Mouse (Mus musculus): ENCODE data around the gene Gpalpp1. TPM values are rescaled to one million over a fixed set of nuclear protein-coding genes. Genes with fewer than 3 reads are reported as not detected.

Gene Gpalpp1
- polyA plus RNA-seq, 1 experiment from 2014 or later = 10.0 TPM

DNA sequence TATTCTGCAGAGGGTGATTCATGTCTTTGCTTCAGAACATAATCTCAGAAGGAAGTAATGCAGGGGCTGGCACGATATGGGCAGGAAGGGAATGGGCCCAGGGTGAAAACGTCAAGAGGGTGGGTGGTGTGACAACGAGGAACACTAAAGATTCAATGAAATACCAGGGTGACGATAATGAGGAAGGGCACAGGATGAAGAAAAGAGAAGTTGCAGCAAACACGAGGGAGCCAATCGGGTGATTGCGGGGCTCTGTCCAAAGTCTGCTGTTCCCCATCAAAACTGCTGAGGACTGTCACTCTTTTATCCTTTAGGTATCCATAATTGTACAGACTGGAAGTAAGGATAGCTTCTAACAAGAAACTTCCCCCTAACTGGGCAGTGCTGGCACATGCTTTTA lies 13.3 kb downstream of the Gpalpp1 start:
- no peaks in the 10 kb centered on the region for H3K27me3 ChIP-seq (replicated peaks)
- H3K4me2 ChIP-seq = no peak overlapping the region
- H3K9ac ChIP-seq = no peak overlapping the region
- H3K27ac ChIP-seq = no peak overlapping the region
- H3K4me1 ChIP-seq = no peaks in the 10 kb centered on the region
- H3K4me3 ChIP-seq (replicated peaks) = no peak overlapping the region
- WGBS = 88% methylated on average over 7 of the region's 7 CpGs
- H3K9me3 ChIP-seq = no peaks in the 10 kb centered on the region
- H3K36me3 ChIP-seq = peaks cover 41% of the 10 kb centered on the region
- no peak for ATAC-seq (ENCODE audit: insufficient read depth, low FRiP score, low read depth)

DNA sequence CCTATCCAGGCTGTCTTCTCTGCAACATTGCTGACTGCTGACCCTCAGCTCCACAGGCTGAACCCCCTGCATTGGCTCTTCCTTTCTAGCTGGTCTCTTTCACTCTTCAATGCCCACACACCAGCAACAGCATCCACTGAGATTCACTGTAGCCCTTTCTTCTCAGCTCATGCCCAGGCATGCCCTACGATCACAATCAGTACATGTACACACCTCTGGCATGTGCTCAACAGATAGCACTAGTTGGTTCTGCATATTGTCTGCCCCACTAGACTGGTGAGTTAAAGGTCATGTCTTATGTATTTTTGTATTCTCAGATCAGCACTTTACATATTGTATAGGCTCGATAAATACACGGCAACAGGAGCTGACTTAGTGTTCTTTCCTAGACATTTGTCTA lies 26.4 kb downstream of the Gpalpp1 start:
- no peaks in the 10 kb centered on the region for H3K4me1 ChIP-seq
- H3K4me3 ChIP-seq (replicated peaks) = no peak overlapping the region
- H3K9ac ChIP-seq = no peak overlapping the region
- H3K4me2 ChIP-seq = no peak overlapping the region
- no peak overlapping the region for H3K27ac ChIP-seq
- H3K27me3 ChIP-seq (replicated peaks) = no peaks in the 10 kb centered on the region
- no peak for ATAC-seq (ENCODE audit: insufficient read depth, low FRiP score, low read depth)
- no peaks in the 10 kb centered on the region for H3K9me3 ChIP-seq
- WGBS = 76% methylated on average over 3 of the region's 3 CpGs
- H3K36me3 ChIP-seq = no peaks in the 10 kb centered on the region; the same call in 1 of the 2 replicates

DNA sequence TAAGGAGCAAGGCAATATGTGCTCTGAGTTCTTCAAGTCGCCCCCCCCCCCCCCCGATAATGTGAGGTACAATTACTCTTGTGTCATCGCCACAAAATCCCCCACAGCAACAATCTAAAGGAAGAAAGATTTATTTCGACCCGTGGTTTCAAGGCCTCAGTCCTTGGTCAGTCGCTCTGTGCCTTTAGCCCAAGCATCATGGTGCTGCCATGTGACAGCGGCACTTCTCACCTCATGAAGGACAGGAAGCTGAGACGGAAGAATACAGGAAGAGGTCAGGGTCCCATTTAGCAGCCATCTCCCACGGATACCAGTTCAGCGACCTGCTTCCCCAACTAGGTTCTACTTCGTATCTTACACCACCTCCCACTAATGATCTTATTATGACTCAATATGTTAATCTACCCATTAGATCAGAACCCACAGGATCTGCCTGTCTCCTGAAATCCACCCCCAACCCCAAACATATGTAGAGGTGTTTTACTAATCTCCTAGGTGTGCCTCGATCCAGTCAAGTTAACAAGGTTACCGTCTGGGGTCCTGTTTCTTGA lies 28.4 kb downstream of the Gpalpp1 start:
- no peaks in the 10 kb centered on the region for H3K27me3 ChIP-seq (replicated peaks)
- H3K36me3 ChIP-seq = no peaks in the 10 kb centered on the region
- H3K4me1 ChIP-seq = no peaks in the 10 kb centered on the region
- no peak overlapping the region for H3K4me3 ChIP-seq (replicated peaks)
- H3K4me2 ChIP-seq = no peak overlapping the region
- H3K9ac ChIP-seq = no peak overlapping the region
- no peak overlapping the region for H3K27ac ChIP-seq
- H3K9me3 ChIP-seq = no peaks in the 10 kb centered on the region
- no peak for ATAC-seq (ENCODE audit: insufficient read depth, low FRiP score, low read depth)
- 83% methylated on average over 13 of the region's 13 CpGs for WGBS

DNA sequence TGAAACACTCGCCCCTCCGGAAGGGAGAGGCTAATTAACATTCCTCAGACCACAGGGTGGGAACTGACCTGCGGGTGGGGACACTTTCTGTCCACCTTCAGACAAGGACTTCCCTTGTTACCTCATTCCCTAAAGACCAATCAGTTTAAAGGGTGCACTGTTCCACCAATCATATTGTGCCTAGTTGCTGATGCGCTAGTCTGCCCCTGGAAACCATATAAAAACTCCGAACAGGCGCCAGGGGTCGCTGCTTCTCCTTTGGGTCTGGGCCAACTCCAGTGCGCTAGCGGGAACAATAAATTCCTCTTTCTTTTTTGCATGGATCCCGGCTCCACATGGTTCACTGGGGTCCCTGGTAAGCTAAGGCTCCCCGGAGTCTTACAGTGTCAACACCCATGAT lies 29.1 kb downstream of the Gpalpp1 start:
- Histone ChIP-seq H3K4me3 (replicated peaks) (no peak overlapping the region), H3K27ac (no peak overlapping the region), H3K36me3 (no peaks in the 10 kb centered on the region), H3K4me2 (no peak overlapping the region), H3K9me3 (no peaks in the 10 kb centered on the region), H3K4me1 (no peaks in the 10 kb centered on the region), H3K9ac (no peak overlapping the region), H3K27me3 (replicated peaks) (no peaks in the 10 kb centered on the region)
- ATAC-seq (ENCODE audit: insufficient read depth, low FRiP score, low read depth) = no peak
- 57% methylated on average over 11 of the region's 11 CpGs for WGBS

DNA sequence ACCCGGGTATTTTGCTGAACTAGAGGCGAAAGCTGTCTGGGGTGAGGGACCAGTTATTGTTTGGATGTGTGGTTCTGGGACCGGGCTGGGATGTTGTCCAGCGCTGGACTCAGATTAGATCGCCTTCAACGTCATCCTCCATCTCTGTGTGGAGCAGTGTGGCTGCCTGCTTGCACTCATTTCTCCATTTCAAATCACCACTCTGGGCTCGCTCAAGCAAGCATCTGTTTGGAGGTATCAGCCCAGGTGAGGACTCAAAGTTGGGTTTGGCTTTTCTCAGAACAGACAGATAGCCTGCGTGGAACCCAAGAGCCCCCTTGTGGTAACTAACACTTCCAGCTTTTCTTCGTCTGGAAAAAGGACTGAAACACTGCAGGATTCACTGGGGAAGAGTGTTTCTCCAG lies 33.5 kb downstream of the Gpalpp1 start:
- Histone ChIP-seq H3K4me1 (no peaks in the 10 kb centered on the region), H3K9me3 (no peaks in the 10 kb centered on the region), H3K4me3 (replicated peaks) (no peak overlapping the region), H3K36me3 (no peaks in the 10 kb centered on the region), H3K9ac (no peak overlapping the region), H3K27me3 (replicated peaks) (no peaks in the 10 kb centered on the region), H3K4me2 (no peak overlapping the region), H3K27ac (no peak overlapping the region)
- WGBS = 45% methylated on average over 9 of the region's 9 CpGs
- ATAC-seq (ENCODE audit: insufficient read depth, low FRiP score, low read depth) = no peak

DNA sequence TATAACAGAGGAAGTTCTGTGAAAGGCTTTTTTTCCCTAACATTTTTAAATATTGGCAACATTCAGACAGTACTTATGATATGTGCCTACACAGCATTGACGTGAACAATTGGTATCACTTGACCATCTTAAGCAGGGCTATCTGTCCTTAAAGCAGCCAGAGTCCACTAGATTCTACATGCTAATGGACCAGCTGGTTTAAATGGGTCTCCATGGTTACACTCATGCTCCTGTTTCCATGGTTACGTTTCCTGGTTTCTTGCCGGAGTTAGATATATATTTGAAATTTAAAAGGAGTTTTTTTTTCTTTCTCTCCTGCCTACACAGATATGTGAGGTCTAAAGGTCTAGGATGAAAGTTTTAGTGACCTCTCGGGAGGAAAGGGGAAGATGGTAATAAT lies 34.0 kb downstream of the Gpalpp1 start:
- Histone ChIP-seq H3K27me3 (replicated peaks) (no peaks in the 10 kb centered on the region), H3K4me1 (no peaks in the 10 kb centered on the region), H3K36me3 (no peaks in the 10 kb centered on the region), H3K9ac (no peak overlapping the region), H3K4me3 (replicated peaks) (no peak overlapping the region), H3K4me2 (no peak overlapping the region), H3K9me3 (no peaks in the 10 kb centered on the region), H3K27ac (no peak overlapping the region)
- no peak for ATAC-seq (ENCODE audit: insufficient read depth, low FRiP score, low read depth)
- 63% methylated on average over 4 of the region's 4 CpGs for WGBS

DNA sequence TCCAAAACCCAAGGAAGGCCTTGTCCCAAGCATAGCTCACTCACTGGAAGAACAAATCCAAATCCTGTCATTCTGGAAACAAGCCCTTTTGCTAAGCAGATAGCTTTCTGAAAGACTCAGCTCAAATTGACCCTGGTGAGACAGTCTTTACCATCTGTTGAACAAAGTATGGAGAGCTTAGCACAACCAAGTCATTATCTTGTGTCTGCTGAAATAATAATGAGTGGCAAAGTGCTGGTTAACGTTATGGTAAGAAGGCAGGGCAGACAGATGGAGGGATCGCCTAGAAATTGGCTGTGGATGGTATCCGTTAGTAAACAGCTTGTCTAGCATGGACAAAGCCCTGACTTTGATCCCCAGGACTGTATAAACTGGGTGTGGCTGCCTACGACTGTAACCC lies 34.8 kb downstream of the Gpalpp1 start:
- Histone ChIP-seq H3K27ac (no peak overlapping the region), H3K9ac (no peak overlapping the region), H3K4me2 (no peak overlapping the region), H3K4me3 (replicated peaks) (no peak overlapping the region), H3K4me1 (no peaks in the 10 kb centered on the region), H3K9me3 (no peaks in the 10 kb centered on the region), H3K36me3 (no peaks in the 10 kb centered on the region), H3K27me3 (replicated peaks) (no peaks in the 10 kb centered on the region)
- 54% methylated on average over 4 of the region's 4 CpGs for WGBS
- no peak for ATAC-seq (ENCODE audit: insufficient read depth, low FRiP score, low read depth)

DNA sequence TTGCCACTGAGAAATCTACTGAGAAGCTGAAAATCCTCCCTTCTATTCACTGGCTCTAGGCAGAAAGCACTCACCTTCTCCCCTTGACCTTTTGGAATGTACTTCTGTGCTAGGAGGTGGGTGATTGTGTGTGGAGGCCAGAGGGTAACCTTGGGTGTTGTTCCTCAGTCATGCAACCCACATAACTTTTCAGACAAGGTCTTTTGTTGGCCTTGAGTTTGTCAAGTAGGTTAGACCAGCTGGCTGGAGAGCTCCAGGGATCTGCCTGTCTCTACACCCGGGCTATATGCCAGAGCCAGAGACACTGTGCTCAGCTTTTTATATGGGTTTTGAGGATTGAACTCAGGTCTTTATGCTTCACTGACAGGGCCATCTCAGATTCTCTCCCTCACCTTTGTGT lies 36.4 kb downstream of the Gpalpp1 start:
- 84% methylated on average over 1 of the region's 1 CpGs for WGBS
- no peak for ATAC-seq (ENCODE audit: insufficient read depth, low FRiP score, low read depth)
- no peak overlapping the region for H3K9ac ChIP-seq
- no peak overlapping the region for H3K4me3 ChIP-seq (replicated peaks)
- no peak overlapping the region for H3K4me2 ChIP-seq
- H3K27me3 ChIP-seq (replicated peaks) = no peaks in the 10 kb centered on the region
- no peak overlapping the region for H3K27ac ChIP-seq
- no peaks in the 10 kb centered on the region for H3K36me3 ChIP-seq
- no peaks in the 10 kb centered on the region for H3K9me3 ChIP-seq
- no peaks in the 10 kb centered on the region for H3K4me1 ChIP-seq

DNA sequence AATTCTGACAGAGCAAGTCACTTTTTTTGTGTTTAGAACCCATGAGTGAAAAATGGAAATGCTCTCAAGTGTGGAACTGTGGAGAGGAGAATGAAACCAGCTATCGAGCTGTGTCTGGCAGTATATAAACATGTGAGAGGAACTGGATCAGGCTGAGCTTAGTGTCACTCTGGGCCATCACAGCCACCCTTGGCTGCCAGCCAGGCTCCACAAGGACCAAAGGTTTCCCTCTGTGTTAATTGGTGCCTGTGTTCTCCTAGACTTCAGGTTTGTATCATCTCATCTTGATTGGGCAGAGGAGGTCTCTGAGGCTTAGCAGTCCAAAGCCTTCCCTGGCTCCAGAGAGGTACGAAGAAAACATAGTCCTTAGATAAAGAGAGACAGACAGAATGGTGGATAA lies 37.9 kb downstream of the Gpalpp1 start:
- H3K36me3 ChIP-seq = no peaks in the 10 kb centered on the region

DNA sequence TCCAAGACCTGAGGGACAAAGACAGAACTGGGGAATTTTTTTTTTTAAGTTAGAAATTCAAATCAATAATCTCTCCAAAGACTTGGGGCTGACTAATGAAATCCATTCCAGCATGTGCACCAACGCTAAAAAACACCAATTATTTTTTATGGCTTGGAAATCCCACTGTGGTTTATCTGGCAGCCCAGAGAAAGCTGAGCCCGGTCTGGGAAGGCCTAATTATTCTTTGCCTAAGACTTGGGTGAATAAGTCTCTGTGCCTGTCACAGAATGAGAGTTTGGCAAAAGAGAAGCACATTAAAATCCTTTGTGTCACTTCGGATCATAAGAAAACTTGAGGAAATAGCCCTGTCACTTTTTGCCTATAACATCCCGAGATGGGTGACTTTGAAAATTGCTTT lies 41.3 kb downstream of the Gpalpp1 start:
- H3K9ac ChIP-seq = no peak overlapping the region
- no peak overlapping the region for H3K4me3 ChIP-seq (replicated peaks)
- H3K27ac ChIP-seq = no peak overlapping the region
- H3K4me2 ChIP-seq = no peak overlapping the region
- no peaks in the 10 kb centered on the region for H3K4me1 ChIP-seq
- no peaks in the 10 kb centered on the region for H3K36me3 ChIP-seq
- ATAC-seq (ENCODE audit: insufficient read depth, low FRiP score, low read depth) = no peak
- H3K9me3 ChIP-seq = no peaks in the 10 kb centered on the region
- H3K27me3 ChIP-seq (replicated peaks) = no peaks in the 10 kb centered on the region
- 79% methylated on average over 4 of the region's 4 CpGs for WGBS

More for the DNA sequence above, 37.9 kb downstream of the Gpalpp1 start:
- no peak for ATAC-seq (ENCODE audit: insufficient read depth, low FRiP score, low read depth)
- Histone ChIP-seq H3K27me3 (replicated peaks) (no peaks in the 10 kb centered on the region), H3K4me2 (no peak overlapping the region), H3K27ac (no peak overlapping the region), H3K9me3 (no peaks in the 10 kb centered on the region), H3K9ac (no peak overlapping the region), H3K4me3 (replicated peaks) (no peak overlapping the region), H3K4me1 (no peaks in the 10 kb centered on the region)
- 56% methylated on average over 2 of the region's 2 CpGs for WGBS

DNA sequence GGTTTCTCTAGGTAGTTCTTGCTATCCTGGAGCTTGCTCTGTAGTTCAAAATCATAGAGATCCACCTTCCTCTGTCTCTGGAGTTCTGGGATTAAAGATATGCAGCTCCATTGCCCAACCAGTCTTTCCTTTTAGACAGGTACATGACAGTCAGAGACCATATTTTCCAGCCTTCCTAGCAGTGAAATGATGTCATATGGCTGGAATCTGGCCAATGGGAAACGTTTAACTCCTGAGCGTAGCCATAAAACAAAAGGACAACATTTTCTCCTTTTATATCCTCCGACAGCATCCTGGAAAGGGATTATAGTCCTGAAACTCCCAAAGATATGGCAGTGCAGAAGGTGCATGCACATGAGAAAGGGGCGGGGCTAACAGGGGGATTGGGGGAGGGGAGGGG lies 42.3 kb downstream of the Gpalpp1 start:
- Histone ChIP-seq H3K4me1 (no peaks in the 10 kb centered on the region), H3K4me3 (replicated peaks) (no peak overlapping the region), H3K27ac (no peak overlapping the region), H3K9ac (no peak overlapping the region), H3K36me3 (no peaks in the 10 kb centered on the region), H3K9me3 (no peaks in the 10 kb centered on the region), H3K27me3 (replicated peaks) (no peaks in the 10 kb centered on the region), H3K4me2 (no peak overlapping the region)
- no peak for ATAC-seq (ENCODE audit: insufficient read depth, low FRiP score, low read depth)
- 55% methylated on average over 4 of the region's 4 CpGs for WGBS

DNA sequence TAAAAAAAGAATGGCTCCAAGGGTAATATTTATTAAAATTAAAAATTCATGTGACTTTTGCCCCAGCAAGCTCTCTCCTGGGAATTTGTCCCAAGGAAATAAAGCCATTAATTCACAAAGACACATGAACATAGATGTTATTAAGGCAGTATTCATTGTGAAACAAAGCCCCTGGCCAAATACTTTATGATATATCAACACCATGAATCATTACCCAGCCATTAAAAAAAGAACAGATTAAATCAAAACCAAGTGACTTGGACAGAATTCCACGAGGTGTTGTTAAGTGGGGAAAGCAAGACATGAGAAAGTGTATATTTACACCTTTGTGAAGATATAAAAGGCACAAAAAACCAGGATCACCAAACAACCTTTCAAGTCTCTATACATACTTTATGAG lies 43.3 kb downstream of the Gpalpp1 start:
- no peak overlapping the region for H3K27ac ChIP-seq
- no peaks in the 10 kb centered on the region for H3K4me1 ChIP-seq
- H3K36me3 ChIP-seq = no peaks in the 10 kb centered on the region
- H3K9ac ChIP-seq = no peak overlapping the region
- no peaks in the 10 kb centered on the region for H3K9me3 ChIP-seq
- WGBS = 78% methylated on average over 1 of the region's 1 CpGs
- no peak overlapping the region for H3K4me2 ChIP-seq
- no peak overlapping the region for H3K4me3 ChIP-seq (replicated peaks)
- H3K27me3 ChIP-seq (replicated peaks) = no peaks in the 10 kb centered on the region
- ATAC-seq (ENCODE audit: insufficient read depth, low FRiP score, low read depth) = no peak

DNA sequence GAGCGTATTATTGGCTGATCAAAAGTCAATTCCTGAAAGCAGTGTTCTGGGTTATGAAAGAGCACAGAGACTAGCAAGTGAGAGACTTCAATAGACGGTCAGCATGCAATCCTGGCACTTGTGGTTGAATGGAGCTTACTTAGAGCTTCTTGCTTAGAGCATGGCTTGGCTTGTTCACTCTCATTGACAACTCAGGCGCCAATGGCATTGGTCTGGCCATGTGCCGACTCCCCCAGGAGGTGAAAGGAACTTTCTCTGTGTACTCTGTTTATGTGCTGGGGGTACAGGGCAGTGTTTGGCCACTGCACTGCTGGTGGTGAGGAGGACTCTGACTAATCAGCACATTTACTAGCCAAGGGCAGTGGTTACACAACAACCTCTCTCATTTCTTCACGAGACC lies 51.1 kb downstream of the Gpalpp1 start:
- Histone ChIP-seq H3K4me3 (replicated peaks) (no peak overlapping the region), H3K4me1 (no peaks in the 10 kb centered on the region), H3K27me3 (replicated peaks) (no peaks in the 10 kb centered on the region), H3K27ac (no peak overlapping the region), H3K9ac (no peak overlapping the region), H3K9me3 (no peaks in the 10 kb centered on the region), H3K36me3 (no peaks in the 10 kb centered on the region), H3K4me2 (no peak overlapping the region)
- 71% methylated on average over 5 of the region's 5 CpGs for whole genome bisulfite sequencing
- no peak for ATAC-seq (ENCODE audit: insufficient read depth, low FRiP score, low read depth)

Measured in stomach, embryonic 15.5 days (tissue).